Mouse (Mus musculus) cortical plate, adult 2 months (tissue): ENCODE measurements around the gene Mapkap1. TPM values are rescaled to one million over a fixed set of nuclear protein-coding genes. Genes with fewer than 3 reads are reported as not detected.

Experiments used
- H3K27ac ChIP-seq: fragments of 200-500 bp; 2 replicates; pipeline ENCODE4 v1.5.1; 2012; ENCODE audit warnings: low read length, control low read depth, inconsistent platforms; ENCODE audit not compliant: insufficient read depth
- H3K4me1 ChIP-seq: fragments of 200-500 bp; 2 replicates; pipeline ENCODE4 v1.6.1; 2011; ENCODE audit warnings: low read length; ENCODE audit not compliant: control insufficient read depth, insufficient read depth
- H3K4me3 ChIP-seq: fragments of 200-500 bp; 2 replicates; pipeline ENCODE4 v1.5.1; 2011; ENCODE audit warnings: mild to moderate bottlenecking, low read length, control low read depth; ENCODE audit not compliant: insufficient read depth
- CTCF ChIP-seq: fragments of 200-500 bp; IDR thresholded peaks from 2 replicates; pipeline ENCODE4 v1.5.1; 2011; ENCODE audit warnings: mild to moderate bottlenecking, control low read depth, low read length; ENCODE audit not compliant: insufficient read depth; ENCODE audit errors: extremely low read depth
- POLR2A ChIP-seq: fragments of 200-500 bp; IDR thresholded peaks from 2 replicates; pipeline ENCODE4 v1.6.1; 2011; ENCODE audit warnings: mild to moderate bottlenecking, low read length, control low read depth; ENCODE audit not compliant: insufficient read depth; ENCODE audit errors: extremely low read depth
- polyA plus RNA-seq: library from polyadenylated mRNA; depleted of rRNA; stranded (reverse); fragments of >200 nt; gene quantifications from 2 replicates; pipeline ENCODE4 v1.2.3, GENCODE M21; 2012

Gene Mapkap1
- polyA plus RNA-seq, 1 experiment = 53.0 TPM

- H3K4me3 ChIP-seq = no peak overlapping the region
- no peak overlapping the region for H3K27ac ChIP-seq
- no peak for TF ChIP-seq POLR2A
- TF ChIP-seq CTCF = no peak
- H3K4me1 ChIP-seq = no peaks in the 10 kb centered on the region
Observed at GRCm38 (mm10) chr2:34373886-34374285, 32.7 kb upstream of the Mapkap1 start.

GRCm38 (mm10) chr2:34374349-34374748, 32.2 kb upstream of the Mapkap1 start:
- H3K4me3 ChIP-seq = no peak overlapping the region
- H3K27ac ChIP-seq = no peak overlapping the region
- H3K4me1 ChIP-seq = no peaks in the 10 kb centered on the region
- TF ChIP-seq CTCF (no peak), POLR2A (no peak)

GRCm38 (mm10) chr2:34378930-34379329, 27.6 kb upstream of the Mapkap1 start:
- Histone ChIP-seq H3K4me3 (no peak overlapping the region), H3K27ac (no peak overlapping the region), H3K4me1 (no peaks in the 10 kb centered on the region)
- TF ChIP-seq POLR2A (no peak), CTCF (no peak)

- no peak for TF ChIP-seq CTCF
- TF ChIP-seq POLR2A = no peak
- H3K4me1 ChIP-seq = no peaks in the 10 kb centered on the region
- H3K4me3 ChIP-seq = no peak overlapping the region
- H3K27ac ChIP-seq = no peak overlapping the region
Observed at GRCm38 (mm10) chr2:34399535-34399934, 7.0 kb upstream of the Mapkap1 start.

GRCm38 (mm10) chr2:34407596-34407995, 1.0 kb downstream of the Mapkap1 start:
- H3K27ac ChIP-seq = no peak overlapping the region
- TF ChIP-seq POLR2A (no peak), CTCF (no peak)
- H3K4me1 ChIP-seq = peaks cover 11% of the 10 kb centered on the region
- peak overlapping the region; percentile 75 for H3K4me3 ChIP-seq

- TF ChIP-seq CTCF (no peak), POLR2A (no peak)
- H3K4me1 ChIP-seq = peaks cover 11% of the 10 kb centered on the region
- H3K4me3 ChIP-seq = peak overlapping the region; percentile 75; the same call in 1 of the 2 replicates
- H3K27ac ChIP-seq = no peak overlapping the region
Observed at GRCm38 (mm10) chr2:34408341-34408740, 1.8 kb downstream of the Mapkap1 start.

- TF ChIP-seq CTCF = no peak
- no peak for TF ChIP-seq POLR2A
- Histone ChIP-seq H3K4me3 (no peak overlapping the region), H3K4me1 (peaks cover 11% of the 10 kb centered on the region), H3K27ac (no peak overlapping the region)
Observed at GRCm38 (mm10) chr2:34409741-34410340, 3.3 kb downstream of the Mapkap1 start.

- TF ChIP-seq CTCF (no peak), POLR2A (no peak)
- Histone ChIP-seq H3K4me1 (peaks cover 3% of the 10 kb centered on the region; the same call in 1 of the 2 replicates), H3K4me3 (no peak overlapping the region), H3K27ac (no peak overlapping the region)
Observed at GRCm38 (mm10) chr2:34420256-34420655, 13.7 kb downstream of the Mapkap1 start.

GRCm38 (mm10) chr2:34424186-34424585, 17.6 kb downstream of the Mapkap1 start:
- Histone ChIP-seq H3K4me3 (no peak overlapping the region), H3K27ac (no peak overlapping the region), H3K4me1 (peaks cover 3% of the 10 kb centered on the region; the same call in 1 of the 2 replicates)
- no peak for TF ChIP-seq POLR2A
- no peak for TF ChIP-seq CTCF

- no peak for TF ChIP-seq CTCF
- no peak for TF ChIP-seq POLR2A
- Histone ChIP-seq H3K4me1 (peaks cover 2% of the 10 kb centered on the region; the same call in 1 of the 2 replicates), H3K4me3 (no peak overlapping the region), H3K27ac (no peak overlapping the region)
Observed at GRCm38 (mm10) chr2:34425573-34426223, 19.1 kb downstream of the Mapkap1 start.

GRCm38 (mm10) chr2:34430663-34431062, 24.1 kb downstream of the Mapkap1 start:
- Histone ChIP-seq H3K4me3 (no peak overlapping the region), H3K4me1 (no peaks in the 10 kb centered on the region), H3K27ac (no peak overlapping the region)
- TF ChIP-seq POLR2A (no peak), CTCF (no peak)
